Mouse (Mus musculus): ENCODE measurements around the gene Slc38a3. TPM values are rescaled to one million over a fixed set of nuclear protein-coding genes. Genes with fewer than 3 reads are reported as not detected.
A peak's percentile ranks its signal among the peaks of the same experiment; 100 is the strongest.
"Not testable (repeated sequence)": the region's sequence is repeated elsewhere in the genome, so short reads cannot be mapped to it uniquely, and the experiment has no call there.

Gene Slc38a3
- polyA plus RNA-seq, 1 experiment from 2014 or later: 0.51 TPM

DNA sequence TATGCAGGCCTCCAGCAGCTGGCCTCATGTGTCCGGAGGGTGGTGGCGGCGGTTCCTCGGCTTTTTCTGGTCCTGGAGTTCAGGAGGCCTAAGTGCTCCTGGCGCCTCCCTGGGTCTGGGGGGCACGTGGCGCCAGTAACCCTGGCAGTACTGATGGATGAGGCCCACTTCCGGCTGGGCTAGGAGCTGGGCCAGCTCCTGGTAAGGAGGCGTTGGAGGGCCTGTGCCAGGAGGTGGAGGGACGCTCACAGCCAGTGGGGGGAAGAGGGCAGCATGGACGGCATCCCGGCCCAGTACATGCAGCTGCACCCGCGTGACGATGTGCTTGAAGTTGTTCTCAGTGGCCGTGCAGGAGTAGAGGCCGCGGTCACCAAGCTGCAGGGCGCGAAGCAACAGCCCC lies 13.1 kb upstream of the Slc38a3 start:
- WGBS: 71% methylated on average over 20 of the region's 20 CpGs
- H3K36me3 ChIP-seq (ENCODE audit: insufficient read depth, low read length): peaks cover 13% of the 10 kb centered on the region; the same call in 1 of the 2 replicates
- ATAC-seq: no peak

GRCm38 (mm10) chr9:107679501-107679900 lies 10.2 kb upstream of the Slc38a3 start, which contains the start of gene Gnat1:
Gnat1 (minus strand) TSS chr9:107679712.
- 0 out of 2 replicates have a peak, but pooled peaks cover 13% of the 10 kb centered on the region for H3K36me3 ChIP-seq (ENCODE audit: insufficient read depth, low read length)
- no peaks in the 10 kb centered on the region for H3K9me3 ChIP-seq (ENCODE audit: low read length)
- H3K27me3 ChIP-seq (replicated peaks; ENCODE audit: insufficient read depth, low read length): peaks cover 11% of the 10 kb centered on the region; the same call in 1 of the 2 replicates
- H3K4me3 ChIP-seq (ENCODE audit: low read depth, low read length): no peak within 1 kb of the TSS
- no peaks in the 10 kb centered on the region for H3K4me1 ChIP-seq (ENCODE audit: insufficient read depth, low read depth, low read length)
- no peak within 1 kb of the TSS for H3K27ac ChIP-seq (ENCODE audit: low read length)
- no peak for DNase-seq (ENCODE audit: low spot score)
- 31% methylated on average over 5 of the region's 5 CpGs for WGBS
- H3K9ac ChIP-seq (replicated peaks; ENCODE audit: low read depth): no peak within 1 kb of the TSS
- TF ChIP-seq EP300 (IDR thresholded peaks at IDR 0.05): no peak
- no peak for TF ChIP-seq CTCF (IDR thresholded peaks at IDR 0.05)
- no peak within 1 kb of the TSS for H3K4me2 ChIP-seq (replicated peaks; ENCODE audit: low read depth, low read length)
- no peak for ATAC-seq

More for the DNA sequence above, 13.1 kb upstream of the Slc38a3 start:
- Histone ChIP-seq H3K4me3 (ENCODE audit: low read depth, low read length) (no peak overlapping the region), H3K27ac (ENCODE audit: low read length) (no peak overlapping the region), H3K9me3 (ENCODE audit: low read length) (no peaks in the 10 kb centered on the region), H3K4me2 (replicated peaks; ENCODE audit: low read depth, low read length) (no peak overlapping the region), H3K4me1 (ENCODE audit: insufficient read depth, low read depth, low read length) (no peaks in the 10 kb centered on the region), H3K9ac (replicated peaks; ENCODE audit: low read depth) (no peak overlapping the region), H3K27me3 (replicated peaks; ENCODE audit: insufficient read depth, low read length) (no peaks in the 10 kb centered on the region)
- TF ChIP-seq CTCF (IDR thresholded peaks at IDR 0.05) (no peak), EP300 (IDR thresholded peaks at IDR 0.05) (no peak)
- no peak for DNase-seq (ENCODE audit: low spot score)

DNA sequence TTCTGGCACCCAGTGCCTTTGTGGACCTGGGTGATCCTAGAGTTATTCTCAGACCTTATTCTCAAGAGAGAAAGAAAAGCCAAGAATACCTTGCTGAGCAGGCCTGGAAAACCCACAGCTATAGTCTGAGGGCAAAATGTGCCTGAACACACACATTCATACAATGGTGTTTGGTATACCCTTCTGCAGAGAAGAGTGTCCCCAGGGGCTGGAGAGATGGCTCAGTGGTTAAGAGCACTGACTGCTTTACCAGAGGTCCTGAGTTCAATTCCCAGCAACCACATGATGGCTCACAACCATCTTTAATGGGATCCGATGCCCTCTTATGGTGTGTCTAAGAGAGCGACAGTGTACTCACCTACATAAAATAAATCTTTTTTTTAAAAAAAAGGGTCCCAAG lies 9.5 kb upstream of the Slc38a3 start:
- ATAC-seq (no peak), DNase-seq (ENCODE audit: low spot score) (no peak)
- Histone ChIP-seq H3K4me2 (replicated peaks; ENCODE audit: low read depth, low read length) (no peak overlapping the region), H3K27me3 (replicated peaks; ENCODE audit: insufficient read depth, low read length) (peaks cover 11% of the 10 kb centered on the region; the same call in 1 of the 2 replicates), H3K4me3 (ENCODE audit: low read depth, low read length) (no peak overlapping the region), H3K4me1 (ENCODE audit: insufficient read depth, low read depth, low read length) (no peaks in the 10 kb centered on the region), H3K27ac (ENCODE audit: low read length) (no peak overlapping the region), H3K9ac (replicated peaks; ENCODE audit: low read depth) (no peak overlapping the region), H3K9me3 (ENCODE audit: low read length) (no peaks in the 10 kb centered on the region), H3K36me3 (ENCODE audit: insufficient read depth, low read length) (0 out of 2 replicates have a peak, but pooled peaks cover 7% of the 10 kb centered on the region)
- 98% methylated on average over 2 of the region's 2 CpGs for WGBS
- TF ChIP-seq EP300 (IDR thresholded peaks at IDR 0.05): no peak
- TF ChIP-seq CTCF (IDR thresholded peaks at IDR 0.05): no peak

DNA sequence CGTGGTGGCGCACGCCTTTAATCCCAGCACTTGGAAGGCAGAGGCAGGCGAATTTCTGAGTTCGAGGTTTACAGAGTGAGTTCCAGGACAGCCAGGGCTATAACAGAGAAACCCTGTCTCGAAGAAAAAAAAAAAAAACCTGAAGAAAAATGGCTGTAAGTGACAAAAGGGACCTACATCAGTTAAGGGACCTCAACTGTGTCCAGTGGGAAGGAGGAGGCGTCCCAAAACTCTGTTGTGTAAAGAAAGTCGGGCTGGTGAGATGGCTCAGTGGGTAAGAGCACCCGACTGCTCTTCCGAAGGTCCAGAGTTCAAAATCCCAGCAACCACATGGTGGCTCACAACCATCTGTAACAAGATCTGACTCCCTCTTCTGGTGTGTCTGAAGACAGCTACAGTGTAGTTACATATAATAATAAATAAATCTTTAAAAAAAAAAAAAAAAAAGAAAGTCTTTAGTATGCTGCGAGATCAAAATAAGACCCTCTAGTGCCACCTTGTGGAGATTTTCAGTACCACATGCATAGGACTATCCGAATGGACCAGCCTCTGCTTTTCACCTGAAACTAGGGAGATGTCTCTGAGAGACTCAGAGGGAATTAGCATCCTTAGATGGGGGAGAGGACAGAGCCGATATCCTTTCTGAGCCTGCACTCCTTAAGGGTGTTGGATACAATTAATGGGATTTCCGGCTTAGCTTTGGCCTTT lies 8.6 kb upstream of the Slc38a3 start:
- H3K27ac ChIP-seq (ENCODE audit: low read length); H3K4me3 ChIP-seq (ENCODE audit: low read depth, low read length); ATAC-seq; H3K9me3 ChIP-seq (ENCODE audit: low read length); H3K9ac ChIP-seq (replicated peaks; ENCODE audit: low read depth); H3K4me2 ChIP-seq (replicated peaks; ENCODE audit: low read depth, low read length); H3K36me3 ChIP-seq (ENCODE audit: insufficient read depth, low read length); H3K4me1 ChIP-seq (ENCODE audit: insufficient read depth, low read depth, low read length): not testable (repeated sequence)
- TF ChIP-seq CTCF (IDR thresholded peaks at IDR 0.05): peak; percentile 76
- peak; percentile 76 for DNase-seq (ENCODE audit: low spot score)
- 39% methylated on average over 14 of the region's 14 CpGs for WGBS
- H3K27me3 ChIP-seq (replicated peaks; ENCODE audit: insufficient read depth, low read length): peaks cover 11% of the 10 kb centered on the region; the same call in 1 of the 2 replicates

DNA sequence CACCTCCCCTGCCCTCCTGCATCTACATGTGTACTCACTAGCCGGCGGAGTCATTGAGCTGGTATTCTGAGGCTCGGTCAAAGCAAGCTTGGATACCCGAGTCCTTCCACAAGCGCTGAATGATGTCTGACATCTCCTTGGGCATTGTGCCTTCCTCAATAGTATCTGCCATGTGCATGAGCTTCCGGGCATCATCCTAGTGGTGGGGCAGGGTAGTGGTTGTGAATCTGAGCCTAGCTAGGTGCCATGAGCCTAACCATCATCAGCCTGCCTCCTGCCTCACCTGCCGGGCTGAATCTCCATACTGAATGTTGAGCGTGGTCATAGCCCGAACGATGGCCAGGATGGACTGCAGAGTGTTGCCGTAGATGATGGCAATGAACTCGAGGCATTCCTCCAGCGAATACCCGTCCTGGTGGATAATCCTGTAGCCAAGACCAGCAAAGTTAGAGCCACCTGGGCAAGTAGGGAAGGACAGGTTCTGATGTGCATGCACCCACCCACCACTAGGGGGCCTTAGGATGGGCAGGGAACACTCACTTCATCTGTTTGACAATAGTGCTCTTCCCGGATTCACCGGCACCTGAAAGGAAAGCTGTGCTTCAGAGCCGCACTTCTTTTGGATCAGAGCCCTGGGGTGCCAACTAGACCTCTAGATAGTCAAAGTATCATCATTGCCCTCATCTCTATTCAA lies 7.9 kb upstream of the Slc38a3 start:
- Histone ChIP-seq H3K4me2 (replicated peaks; ENCODE audit: low read depth, low read length) (0 out of 2 replicates have a peak overlapping the region, but pooled peaks have one; percentile 57), H3K4me1 (ENCODE audit: insufficient read depth, low read depth, low read length) (no peaks in the 10 kb centered on the region), H3K4me3 (ENCODE audit: low read depth, low read length) (no peak overlapping the region; the same call in 1 of the 2 replicates), H3K27me3 (replicated peaks; ENCODE audit: insufficient read depth, low read length) (peaks cover 11% of the 10 kb centered on the region; the same call in 1 of the 2 replicates), H3K9ac (replicated peaks; ENCODE audit: low read depth) (no peak overlapping the region), H3K9me3 (ENCODE audit: low read length) (no peaks in the 10 kb centered on the region), H3K27ac (ENCODE audit: low read length) (no peak overlapping the region), H3K36me3 (ENCODE audit: insufficient read depth, low read length) (no peaks in the 10 kb centered on the region)
- DNase-seq (ENCODE audit: low spot score) (no peak), ATAC-seq (no peak)
- no peak for TF ChIP-seq EP300 (IDR thresholded peaks at IDR 0.05)
- peak; percentile 87 for TF ChIP-seq CTCF (IDR thresholded peaks at IDR 0.05)
- WGBS: 16% methylated on average over 17 of the region's 17 CpGs

- H3K36me3 ChIP-seq (ENCODE audit: insufficient read depth, low read length): no peaks in the 10 kb centered on the region
- H3K27ac ChIP-seq (ENCODE audit: low read length): no peak overlapping the region
- peaks cover 11% of the 10 kb centered on the region; the same call in 1 of the 2 replicates for H3K27me3 ChIP-seq (replicated peaks; ENCODE audit: insufficient read depth, low read length)
- TF ChIP-seq EP300 (IDR thresholded peaks at IDR 0.05): no peak
- no peak for TF ChIP-seq CTCF (IDR thresholded peaks at IDR 0.05)
- H3K4me1 ChIP-seq (ENCODE audit: insufficient read depth, low read depth, low read length): no peaks in the 10 kb centered on the region
- H3K9me3 ChIP-seq (ENCODE audit: low read length): no peaks in the 10 kb centered on the region
- no peak overlapping the region for H3K9ac ChIP-seq (replicated peaks; ENCODE audit: low read depth)
- ATAC-seq (peak; percentile 79), DNase-seq (ENCODE audit: low spot score) (peak; percentile 80)
- peak overlapping the region; percentile 26 for H3K4me3 ChIP-seq (ENCODE audit: low read depth, low read length)
- WGBS: 2% methylated on average over 22 of the region's 25 CpGs
- peak overlapping the region; percentile 57 for H3K4me2 ChIP-seq (replicated peaks; ENCODE audit: low read depth, low read length)
Observed at GRCm38 (mm10) chr9:107676302-107676701, 7.0 kb upstream of the Slc38a3 start.
